26 mouse cellular contexts compared by ENCODE assay signal in genomic region chr1:35842707-35843106, GRCm38 (mm10).
DNase-seq lines count a peak whose midpoint lies in the region; ATAC-seq and TF ChIP-seq lines count a peak whose summit lies in the region.
"Had no signal": no experiment of that assay in that cellular context is flagged by ENCODE, and none has a peak within 500 bp of the region (broad histone marks: within the 10 kb centered on the region; RNA-seq: fewer than 3 reads in every experiment).

No protein-coding gene starts in this region.

- no peaks in the 10 kb centered on the region for H3K4me1 ChIP-seq in liver, embryonic 12.5 days
- H3K4me1 ChIP-seq in MEL (ENCODE audit: control insufficient read depth in 1 of 2, insufficient read depth in 2 of 2, low read length in 2 of 2) = peaks cover 4 to 30% of the 10 kb centered on the region in 2 experiments; a peak in 3 of 4 replicates
- H3K4me1 ChIP-seq: heart, embryonic 12.5 days; heart, embryonic 15.5 days; hindbrain, embryonic 10.5 days had no signal

- H3K79me2 ChIP-seq in MEL (ENCODE audit: control insufficient read depth, insufficient read depth, low read length, poor library complexity) = no peaks in the 10 kb centered on the region

- no peak overlapping the region for H3K9ac ChIP-seq in liver, embryonic 12.5 days
- no peak overlapping the region for H3K9ac ChIP-seq in MEL (ENCODE audit: control insufficient read depth, low read depth, low read length, poor library complexity, severe bottlenecking)
- H3K9ac ChIP-seq: forebrain, postnatal 0 days; heart, embryonic 12.5 days; heart, embryonic 15.5 days; hindbrain, embryonic 14.5 days had no signal

- peak; percentile 2 for DNase-seq in liver
- DNase-seq in MEL (ENCODE audit: low read depth, low spot score) = peak; percentile 45
- peak; percentile 4 for DNase-seq in c-Kit-positive CD71-positive TER-119-negative erythroid progenitor cells, embryonic 14.5 days (ENCODE audit: low read depth)
- no peak for DNase-seq in left cerebral cortex, adult 8-10 months (ENCODE audit: low spot score in 2 of 2)
- DNase-seq: adrenal gland, adult 8-10 months; adrenal gland, postnatal 25 days; cerebellum, adult 18-20 months; cerebellum, adult 9-10 months; cerebellum, postnatal 14 days; forebrain, postnatal 0 days; gastrocnemius, adult 2 months; gastrocnemius, postnatal 14 days; heart, postnatal 10 days; heart, postnatal 36 days had no signal

- no peak overlapping the region for H3K4me2 ChIP-seq in liver, embryonic 12.5 days
- H3K4me2 ChIP-seq: heart, embryonic 12.5 days; heart, embryonic 15.5 days; hindbrain, embryonic 14.5 days had no signal

- H3K9me3 ChIP-seq in liver, embryonic 12.5 days (replicated peaks) = no peaks in the 10 kb centered on the region
- no peaks in the 10 kb centered on the region for H3K9me3 ChIP-seq in MEL (replicated peaks; ENCODE audit: insufficient read depth, low read length)
- H3K9me3 ChIP-seq: heart, embryonic 15.5 days had no signal

- 76% methylated on average over 4 of the region's 4 CpGs for WGBS in liver, embryonic 12.5 days (ENCODE audit: insufficient replicate concordance)

- TF ChIP-seq EP300 in MEL (IDR thresholded peaks at IDR 0.05; ENCODE audit: low read depth in 1 of 2, low read length in 2 of 2) = peak; percentile 33 to 72; a peak in 2 of 4 replicates

- TF ChIP-seq CTCF in MEL (IDR thresholded peaks at IDR 0.05 in 2 of 3, conservative IDR thresholded peaks at IDR 0.05 in 1 of 3; ENCODE audit: control insufficient read depth in 1 of 3, insufficient read depth in 1 of 3, low read depth in 2 of 3, low read length in 3 of 3, poor library complexity in 1 of 3, severe bottlenecking in 1 of 3) = no peak

- H3K36me3 ChIP-seq in liver, embryonic 12.5 days = no peaks in the 10 kb centered on the region
- peaks cover 0 to 15% of the 10 kb centered on the region in 2 experiments; a peak in 2 of 4 replicates for H3K36me3 ChIP-seq in MEL (ENCODE audit: control insufficient read depth in 1 of 2, insufficient read depth in 2 of 2, low read length in 2 of 2)
- H3K36me3 ChIP-seq: heart, embryonic 12.5 days; heart, embryonic 15.5 days; hindbrain, embryonic 10.5 days had no signal

- TF ChIP-seq POLR2A in MEL (IDR thresholded peaks at IDR 0.05; ENCODE audit: control insufficient read depth in 1 of 2, insufficient read depth in 1 of 2, low read depth in 1 of 2, low read length in 2 of 2, poor library complexity in 1 of 2) = no peak

- no peaks in the 10 kb centered on the region for H3K27me3 ChIP-seq in liver, embryonic 12.5 days (replicated peaks)
- H3K27me3 ChIP-seq in MEL (ENCODE audit: control insufficient read depth in 1 of 2, insufficient read depth in 2 of 2, low read length in 2 of 2) = no peaks in the 10 kb centered on the region
- H3K27me3 ChIP-seq: heart, embryonic 12.5 days; heart, embryonic 15.5 days had no signal

- no peak overlapping the region for H3K4me3 ChIP-seq in liver, embryonic 12.5 days
- no peak overlapping the region for H3K4me3 ChIP-seq in MEL (ENCODE audit: control insufficient read depth in 1 of 2, insufficient read depth in 1 of 2, low read depth in 2 of 2, low read length in 2 of 2)
- H3K4me3 ChIP-seq: gastrocnemius, adult 2 months; heart, adult 2 months; heart, embryonic 12.5 days; heart, embryonic 15.5 days; hindbrain, embryonic 10.5 days had no signal

- ATAC-seq in liver, embryonic 12.5 days = no peak
- ATAC-seq in megakaryocyte-erythroid progenitor cell, adult 5-6 weeks (replicated peaks; ENCODE audit: low FRiP score, low TSS enrichment, poor library complexity, severe bottlenecking) = peak; percentile 58; the same call in 1 of the 2 replicates
- ATAC-seq: activated CD4-positive, CD25-positive, alpha-beta regulatory T cell, adult 4 months; CD4-positive, CD25-positive, alpha-beta regulatory T cell, adult 4 months; forebrain, embryonic 14.5 days; forebrain, postnatal 0 days; hindbrain, postnatal 0 days; inflammation-experienced regulatory T-cells, adult 6 months had no signal

- H3K27ac ChIP-seq in liver, embryonic 12.5 days = no peak overlapping the region
- no peak overlapping the region for H3K27ac ChIP-seq in MEL (ENCODE audit: control insufficient read depth, low read depth, low read length)
- H3K27ac ChIP-seq: gastrocnemius, adult 2 months; heart, adult 2 months; heart, embryonic 15.5 days; hindbrain, embryonic 10.5 days; hindbrain, embryonic 14.5 days; hindbrain, postnatal 0 days had no signal

- TF ChIP-seq RAD21 in MEL (IDR thresholded peaks at IDR 0.05; ENCODE audit: low read depth, low read length) = no peak

TF ChIP-seq in MEL, 35 proteins besides CTCF, POLR2A, EP300 and RAD21:
- TF ChIP-seq GATA1 (IDR thresholded peaks at IDR 0.05; ENCODE audit: low read depth, low read length) (peak; percentile 72), TAL1 (IDR thresholded peaks at IDR 0.05; ENCODE audit: low read length) (peak; percentile 13; the same call in 1 of the 2 replicates), GABPA (IDR thresholded peaks at IDR 0.05; ENCODE audit: low read depth, low read length) (no peak), TCF12 (IDR thresholded peaks at IDR 0.05; ENCODE audit: low read depth, low read length) (peak; percentile 76)

Comparison
In these comparisons a context has a peak if more than half of its experiments do, and no peak if none do; other contexts are left out.
1. DNase-seq: peak in liver (single experiment), MEL (single experiment) and c-Kit-positive CD71-positive TER-119-negative erythroid progenitor cells, embryonic 14.5 days (single experiment); none in left cerebral cortex, adult 8-10 months (0 of 2).